Mouse (Mus musculus) spleen, adult 2 months (tissue): Measurements from ENCODE around the gene 2210011C24Rik. TPM values are rescaled to one million over a fixed set of nuclear protein-coding genes. Genes with fewer than 3 reads are reported as not detected.

ENCODE experiments used
- DNase-seq, 2 experiments: peaks; one replicate each; pipeline versions ENCODE4 v3.0.0 to v3.0.0-alpha.2; 2012 to 2021; ENCODE audit warnings: low spot score in 2 of 2, low read depth in 1 of 2
- H3K27ac ChIP-seq: fragments of 200-500 bp; 2 replicates; pipeline ENCODE4 v1.5.1; 2012; ENCODE audit warnings: low read length, inconsistent platforms; ENCODE audit not compliant: insufficient read depth
- H3K27me3 ChIP-seq: fragments of 200-500 bp; 2 replicates; pipeline ENCODE4 v1.6.1; 2012; ENCODE audit warnings: mild to moderate bottlenecking, moderate library complexity, low read length, inconsistent platforms; ENCODE audit not compliant: control insufficient read depth, insufficient read depth
- H3K36me3 ChIP-seq: fragments of 200-500 bp; 2 replicates; pipeline ENCODE4 v1.6.1; 2012; ENCODE audit warnings: mild to moderate bottlenecking, low read length, inconsistent platforms; ENCODE audit not compliant: control insufficient read depth, insufficient read depth
- H3K4me1 ChIP-seq: fragments of 200-500 bp; 2 replicates; pipeline ENCODE4 v1.6.1; 2011; ENCODE audit warnings: inconsistent platforms; ENCODE audit not compliant: control insufficient read depth, insufficient read depth, insufficient read length
- H3K4me3 ChIP-seq: fragments of 200-500 bp; 2 replicates; pipeline ENCODE4 v1.5.1; 2011; ENCODE audit warnings: mild to moderate bottlenecking, inconsistent platforms; ENCODE audit not compliant: insufficient read depth, insufficient read length; ENCODE audit errors: extremely low read depth
- CTCF ChIP-seq: fragments of 200-500 bp; IDR thresholded peaks from 2 replicates; pipeline ENCODE4 v1.5.1; 2011; ENCODE audit warnings: mild to moderate bottlenecking, inconsistent platforms; ENCODE audit not compliant: insufficient read depth, insufficient read length, insufficient replicate concordance; ENCODE audit errors: extremely low read depth
- POLR2A ChIP-seq: fragments of 200-500 bp; IDR thresholded peaks from 2 replicates; pipeline ENCODE4 v1.6.1; 2011; ENCODE audit warnings: low read depth, low read length, inconsistent platforms
- WGBS: fragments of 180-500 bp; shearing (Covaris S2); methylation state at CpG from one replicate; pipeline ENCODE4 v1.1.7; 2018; 5-methylcytosine and 5-hydroxymethylcytosine counted together
- polyA plus RNA-seq: library from polyadenylated mRNA; depleted of rRNA; stranded (reverse); fragments of >200 nt; gene quantifications from 2 replicates; pipeline ENCODE4 v1.2.3, GENCODE M21; 2012

The 2210011C24Rik gene
- polyA plus RNA-seq, 1 experiment = 0.60 TPM

- Histone ChIP-seq H3K27me3 (no peaks in the 10 kb centered on the region), H3K4me3 (no peak overlapping the region), H3K36me3 (peaks cover 12% of the 10 kb centered on the region), H3K4me1 (peaks cover 7% of the 10 kb centered on the region; the same call in 1 of the 2 replicates), H3K27ac (no peak overlapping the region)
- no peak for DNase-seq
- 91% methylated on average over 8 of the region's 8 CpGs for WGBS
- TF ChIP-seq POLR2A (no peak), CTCF (no peak)
Observed at GRCm38 (mm10) chr8:83980845-83981244, 31.1 kb downstream of the 2210011C24Rik start.

DNA sequence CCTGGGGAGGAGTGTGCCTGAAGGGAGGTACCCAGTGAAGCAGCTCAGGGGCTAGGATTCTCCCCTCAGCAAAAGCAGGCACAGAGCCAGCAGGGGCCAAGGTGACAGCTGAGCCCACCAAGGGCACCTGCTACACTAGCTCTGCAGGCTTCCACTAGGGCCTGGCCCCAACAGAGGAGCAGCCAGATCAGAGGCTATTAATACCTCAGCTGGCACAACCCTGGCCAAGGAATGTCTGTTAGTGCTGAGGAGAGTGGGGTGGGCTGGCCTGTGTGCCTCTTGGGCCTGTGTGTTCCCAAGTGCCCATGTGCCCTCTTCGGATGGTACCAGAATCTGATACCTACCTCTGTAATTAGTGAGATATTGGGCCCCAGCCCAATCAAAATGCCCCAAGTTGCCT is 31.7 kb downstream of the 2210011C24Rik start:
- Histone ChIP-seq H3K4me1 (peaks cover 7% of the 10 kb centered on the region; the same call in 1 of the 2 replicates), H3K27me3 (no peaks in the 10 kb centered on the region), H3K4me3 (no peak overlapping the region), H3K27ac (no peak overlapping the region), H3K36me3 (peaks cover 9% of the 10 kb centered on the region)
- DNase-seq = no peak
- TF ChIP-seq POLR2A (no peak), CTCF (no peak)
- 85% methylated on average over 1 of the region's 1 CpGs for WGBS

DNA sequence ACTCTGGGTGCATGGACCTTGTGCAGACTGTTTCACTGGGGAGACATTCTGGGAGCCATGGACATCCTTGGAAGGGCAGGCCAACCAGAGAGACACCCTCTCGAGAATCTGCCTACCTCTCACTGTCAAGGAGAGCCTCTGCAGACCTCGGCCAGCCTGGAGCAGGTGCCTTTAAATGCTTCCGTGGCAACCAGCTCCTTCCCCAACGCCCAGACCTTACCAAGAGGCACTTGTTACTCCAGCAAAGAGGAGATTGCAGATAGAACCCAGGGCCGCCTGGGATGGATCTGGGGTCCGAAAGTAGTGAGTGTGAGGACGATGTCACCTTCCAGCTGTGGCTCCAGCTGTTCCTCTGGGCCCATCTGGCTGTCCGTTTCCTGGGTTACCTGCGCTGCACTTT is 33.8 kb downstream of the 2210011C24Rik start:
- Histone ChIP-seq H3K4me3 (no peak overlapping the region), H3K36me3 (peaks cover 9% of the 10 kb centered on the region), H3K27me3 (no peaks in the 10 kb centered on the region), H3K27ac (no peak overlapping the region; the same call in 1 of the 2 replicates), H3K4me1 (peaks cover 13% of the 10 kb centered on the region; the same call in 1 of the 2 replicates)
- 85% methylated on average over 9 of the region's 9 CpGs for WGBS
- no peak for TF ChIP-seq CTCF
- no peak for TF ChIP-seq POLR2A
- DNase-seq = no peak

DNA sequence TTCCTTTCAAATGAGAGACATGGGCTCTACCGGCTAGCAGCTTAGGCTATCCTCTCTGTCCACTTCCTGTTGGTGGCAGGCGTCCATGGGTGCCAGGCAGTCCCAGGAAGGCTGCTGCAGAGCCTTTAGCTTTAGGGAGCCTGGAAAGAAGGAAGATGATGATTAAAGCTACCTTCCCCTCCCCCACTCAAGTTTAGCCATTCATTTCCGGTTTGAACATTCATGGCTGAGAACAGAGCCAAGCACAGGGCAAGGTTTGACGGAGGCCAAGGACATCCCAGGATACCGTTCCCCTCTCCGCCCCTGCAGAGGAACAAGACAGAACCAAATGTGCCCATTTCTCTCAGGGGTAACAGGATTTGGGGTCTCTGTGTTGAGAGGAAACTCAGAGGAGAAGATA is 34.3 kb downstream of the 2210011C24Rik start:
- Histone ChIP-seq H3K4me3 (no peak overlapping the region), H3K27ac (no peak overlapping the region), H3K27me3 (no peaks in the 10 kb centered on the region), H3K36me3 (peaks cover 9% of the 10 kb centered on the region), H3K4me1 (peaks cover 13% of the 10 kb centered on the region; the same call in 1 of the 2 replicates)
- TF ChIP-seq CTCF (no peak), POLR2A (no peak)
- no peak for DNase-seq
- 59% methylated on average over 6 of the region's 6 CpGs for WGBS

DNA sequence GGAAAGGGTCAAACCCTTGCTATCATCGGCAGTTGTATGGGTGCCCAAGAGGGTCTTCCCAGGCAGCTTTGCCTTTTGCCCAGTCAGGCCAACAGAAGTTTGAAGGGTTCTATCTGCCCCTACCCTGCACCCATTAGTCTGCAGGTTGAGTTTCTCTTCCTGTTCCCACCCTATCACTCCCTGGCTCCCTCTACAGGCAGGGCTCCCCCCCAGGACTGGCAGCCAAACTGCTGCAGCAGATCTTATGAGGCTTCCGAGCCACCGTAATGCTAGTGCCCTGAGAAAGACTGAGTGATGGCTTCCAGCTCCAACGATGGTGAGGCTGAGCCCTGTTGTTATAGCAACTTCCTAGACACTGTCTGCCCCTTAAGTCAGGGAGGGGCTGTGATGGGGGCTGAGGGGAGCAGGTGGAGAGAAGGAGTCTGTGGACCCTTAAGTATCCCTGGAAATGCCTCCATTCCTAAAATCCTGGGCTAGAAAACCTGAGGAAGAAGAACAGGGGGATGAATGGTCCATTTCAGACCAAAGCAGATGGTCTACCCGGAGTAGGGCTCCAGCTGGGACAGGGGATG is 35.1 kb downstream of the 2210011C24Rik start:
- Histone ChIP-seq H3K4me3 (no peak overlapping the region), H3K27me3 (no peaks in the 10 kb centered on the region), H3K4me1 (peaks cover 15% of the 10 kb centered on the region; the same call in 1 of the 2 replicates), H3K27ac (no peak overlapping the region), H3K36me3 (peaks cover 9% of the 10 kb centered on the region)
- TF ChIP-seq CTCF (no peak; the same call in 1 of the 2 replicates), POLR2A (no peak)
- DNase-seq = no peak
- WGBS = 91% methylated on average over 5 of the region's 5 CpGs

DNA sequence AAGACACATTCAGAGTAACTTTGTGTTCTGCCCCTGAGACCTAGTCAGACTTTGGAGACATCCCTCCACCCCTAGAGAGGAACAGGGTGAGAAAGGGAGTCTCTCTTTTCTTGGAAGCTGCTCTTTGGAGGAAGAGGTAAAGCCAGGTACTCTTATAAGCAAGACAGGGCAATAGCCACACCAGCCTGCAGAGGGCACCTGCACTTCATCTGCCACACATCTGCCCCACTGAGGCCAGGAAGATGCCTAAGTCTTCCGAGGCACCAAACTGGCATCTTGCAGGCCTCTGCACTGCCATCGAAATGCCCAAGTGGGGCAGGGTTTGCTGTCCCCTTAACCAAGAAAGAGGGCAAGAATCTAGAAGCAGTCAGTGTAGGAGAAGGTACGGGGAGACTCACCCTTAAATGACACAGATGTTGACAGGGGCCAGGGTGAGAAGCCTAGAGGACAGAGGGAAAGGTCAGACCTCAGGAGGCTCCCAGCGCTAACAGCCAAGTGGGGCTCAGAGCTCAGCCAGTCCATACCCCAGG is 35.8 kb downstream of the 2210011C24Rik start:
- Histone ChIP-seq H3K27me3 (no peaks in the 10 kb centered on the region), H3K4me1 (peaks cover 15% of the 10 kb centered on the region; the same call in 1 of the 2 replicates), H3K27ac (no peak overlapping the region), H3K36me3 (peaks cover 4% of the 10 kb centered on the region), H3K4me3 (no peak overlapping the region)
- 73% methylated on average over 4 of the region's 4 CpGs for WGBS
- peak in 1 of 2 experiments; percentile 51 for DNase-seq
- no peak for TF ChIP-seq POLR2A
- TF ChIP-seq CTCF = peak; percentile 48; the same call in 1 of the 2 replicates

DNA sequence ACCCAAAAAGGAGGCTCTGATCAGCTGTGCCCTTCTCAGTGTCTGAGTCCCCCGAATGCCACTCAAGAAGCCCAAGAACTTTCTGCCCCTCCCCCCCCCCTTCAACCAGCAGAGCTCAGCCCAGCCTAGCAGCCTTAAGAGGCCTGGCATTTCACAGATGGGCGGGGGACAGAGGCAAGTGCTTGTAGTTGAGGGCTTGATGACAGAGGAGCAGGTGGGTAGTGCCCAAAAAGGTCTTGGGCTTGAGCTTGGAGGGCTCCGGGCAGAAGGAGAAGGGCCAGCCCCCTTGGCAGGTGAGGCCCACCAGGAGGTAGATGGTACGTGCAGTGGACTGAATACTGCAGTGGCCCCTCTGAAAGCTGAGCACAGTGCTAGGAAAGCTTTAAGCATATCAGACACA is 37.5 kb downstream of the 2210011C24Rik start:
- peaks cover 15% of the 10 kb centered on the region; the same call in 1 of the 2 replicates for H3K4me1 ChIP-seq
- WGBS = 88% methylated on average over 4 of the region's 4 CpGs
- TF ChIP-seq POLR2A = no peak
- TF ChIP-seq CTCF = no peak
- no peak overlapping the region for H3K4me3 ChIP-seq
- no peaks in the 10 kb centered on the region for H3K36me3 ChIP-seq
- H3K27ac ChIP-seq = no peak overlapping the region
- DNase-seq = no peak
- H3K27me3 ChIP-seq = no peaks in the 10 kb centered on the region
